Mouse (Mus musculus) MEL (cell line): Measurements from ENCODE around the gene Hnmt. TPM values are rescaled to one million over a fixed set of nuclear protein-coding genes. Genes with fewer than 3 reads are reported as not detected.

Source experiments
- DNase-seq: peaks from one replicate; pipeline ENCODE4 v3.0.0; 2011; ENCODE audit warnings: low read depth, low spot score
- H3K27ac ChIP-seq: 2 replicates; pipeline ENCODE4 v1.5.1; 2012; ENCODE audit warnings: low read depth, mild to moderate bottlenecking, control low read depth, low read length, moderate library complexity; ENCODE audit not compliant: control insufficient read depth
- H3K27me3 ChIP-seq, 2 experiments: fragments of 150-350 bp in 1 of 2; sonication (generic) in 1 of 2; 2 replicates each; pipeline ENCODE4 v1.6.1; 2012; ENCODE audit warnings: low read length in 2 of 2, mild to moderate bottlenecking in 2 of 2, improper control_type of control experiment in 1 of 2, moderate library complexity in 1 of 2; ENCODE audit not compliant: insufficient read depth in 2 of 2, control insufficient read depth in 1 of 2
- H3K36me3 ChIP-seq, 2 experiments: 2 replicates each; pipeline ENCODE4 v1.6.1; 2012 to 2014; ENCODE audit warnings: low read length in 2 of 2, improper control_type of control experiment in 1 of 2, inconsistent platforms in 1 of 2, mild to moderate bottlenecking in 1 of 2; ENCODE audit not compliant: insufficient read depth in 2 of 2, control insufficient read depth in 1 of 2
- H3K4me1 ChIP-seq, 2 experiments: fragments of 150-350 bp in 1 of 2; sonication (generic) in 1 of 2; 2 replicates each; pipeline ENCODE4 v1.6.1; 2012; ENCODE audit warnings: low read length in 2 of 2, improper control_type of control experiment in 1 of 2, mild to moderate bottlenecking in 1 of 2; ENCODE audit not compliant: insufficient read depth in 2 of 2, control insufficient read depth in 1 of 2
- H3K4me3 ChIP-seq, 2 experiments: fragments of 150-350 bp in 1 of 2; sonication (generic) in 1 of 2; 2 replicates each; pipeline ENCODE4 v1.5.1; 2012; ENCODE audit warnings: low read depth in 2 of 2, low read length in 2 of 2, mild to moderate bottlenecking in 2 of 2, moderate library complexity in 2 of 2, control low read depth in 1 of 2, improper control_type of control experiment in 1 of 2; ENCODE audit not compliant: control insufficient read depth in 1 of 2, insufficient read depth in 1 of 2
- H3K79me2 ChIP-seq: 2 replicates; pipeline ENCODE4 v1.6.1; 2012; ENCODE audit warnings: mild to moderate bottlenecking, low read length, moderate library complexity; ENCODE audit not compliant: control insufficient read depth, poor library complexity, insufficient read depth
- H3K9ac ChIP-seq: 2 replicates; pipeline ENCODE4 v1.6.1; 2012; ENCODE audit warnings: low read depth, mild to moderate bottlenecking, control low read depth, low read length, moderate library complexity; ENCODE audit not compliant: control insufficient read depth, poor library complexity, severe bottlenecking
- H3K9me3 ChIP-seq: fragments of 150-350 bp; sonication (generic); replicated peaks from 2 replicates; pipeline ENCODE4 v1.6.1; 2012; ENCODE audit warnings: mild to moderate bottlenecking, low read length, improper control_type of control experiment, moderate library complexity; ENCODE audit not compliant: insufficient read depth
- BHLHE40 ChIP-seq: IDR thresholded peaks from 2 replicates; pipeline ENCODE4 v1.6.1; 2012; ENCODE audit warnings: low read depth, mild to moderate bottlenecking, inconsistent platforms, low read length, improper control_type of control experiment, borderline replicate concordance
- CHD1 ChIP-seq: IDR thresholded peaks from 2 replicates; pipeline ENCODE4 v1.6.1; 2012; ENCODE audit warnings: low read depth, mild to moderate bottlenecking, inconsistent platforms, low read length, improper control_type of control experiment
- CHD2 ChIP-seq: IDR thresholded peaks from 2 replicates; pipeline ENCODE4 v1.6.1; 2011; ENCODE audit warnings: low read length, improper control_type of control experiment
- EP300 ChIP-seq, 2 experiments: IDR thresholded peaks; 2 replicates each; pipeline ENCODE4 v1.6.1; 2011; ENCODE audit warnings: improper control_type of control experiment in 2 of 2, low read length in 2 of 2, low read depth in 1 of 2, mild to moderate bottlenecking in 1 of 2
- ETS1 ChIP-seq: IDR thresholded peaks from 2 replicates; pipeline ENCODE4 v1.6.1; 2012; ENCODE audit warnings: low read depth, mild to moderate bottlenecking, inconsistent platforms, low read length, improper control_type of control experiment, moderate library complexity
- GABPA ChIP-seq: IDR thresholded peaks from 2 replicates; pipeline ENCODE4 v1.6.1; 2012; ENCODE audit warnings: low read depth, mild to moderate bottlenecking, inconsistent platforms, low read length, improper control_type of control experiment, moderate library complexity
- GATA1 ChIP-seq: IDR thresholded peaks from 2 replicates; pipeline ENCODE4 v1.6.1; 2011; ENCODE audit warnings: low read depth, low read length, improper control_type of control experiment
- MAZ ChIP-seq: IDR thresholded peaks from 2 replicates; pipeline ENCODE4 v1.6.1; 2012; ENCODE audit warnings: low read depth, mild to moderate bottlenecking, inconsistent platforms, low read length, improper control_type of control experiment
- MYB ChIP-seq: IDR thresholded peaks from 2 replicates; pipeline ENCODE4 v1.6.1; 2011; ENCODE audit warnings: mild to moderate bottlenecking, low read depth, low read length, improper control_type of control experiment
- NELFE ChIP-seq: IDR thresholded peaks from 2 replicates; pipeline ENCODE4 v1.6.1; 2011; ENCODE audit warnings: low read depth, low read length, improper control_type of control experiment
- POLR2AphosphoS5 ChIP-seq: IDR thresholded peaks from 2 replicates; pipeline ENCODE4 v1.6.1; 2012; ENCODE audit warnings: low read depth, borderline replicate concordance, mild to moderate bottlenecking, inconsistent platforms, low read length, moderate library complexity, mixed read lengths
- SIN3A ChIP-seq: IDR thresholded peaks from 2 replicates; pipeline ENCODE4 v1.6.1; 2012; ENCODE audit warnings: low read length, improper control_type of control experiment, inconsistent platforms
- TCF12 ChIP-seq: IDR thresholded peaks from 2 replicates; pipeline ENCODE4 v1.6.1; 2014; ENCODE audit warnings: low read depth, mild to moderate bottlenecking, inconsistent platforms, low read length, improper control_type of control experiment, moderate library complexity
- UBTF ChIP-seq: IDR thresholded peaks from 2 replicates; pipeline ENCODE4 v1.6.1; 2012; ENCODE audit warnings: low read depth, mild to moderate bottlenecking, inconsistent platforms, low read length, improper control_type of control experiment, moderate library complexity, borderline replicate concordance; ENCODE audit not compliant: insufficient read depth
- USF2 ChIP-seq, 2 experiments: IDR thresholded peaks; 2 replicates each; pipeline ENCODE4 v1.6.1; 2011 to 2012; ENCODE audit warnings: improper control_type of control experiment in 2 of 2, low read length in 2 of 2, borderline replicate concordance in 1 of 2, inconsistent platforms in 1 of 2, low read depth in 1 of 2, mild to moderate bottlenecking in 1 of 2; ENCODE audit not compliant: insufficient read depth in 1 of 2
- ZNF384 ChIP-seq: IDR thresholded peaks from 2 replicates; pipeline ENCODE4 v1.6.1; 2012; ENCODE audit warnings: low read depth, mild to moderate bottlenecking, inconsistent platforms, low read length, improper control_type of control experiment
- polyA plus RNA-seq, 2 experiments: library from polyadenylated mRNA; stranded (reverse) in 1 of 2; unstranded in 1 of 2; fragments of >175 nt in 1 of 2; fragments of >200 nt in 1 of 2; gene quantifications; 2 replicates each; pipeline versions ENCODE4 v1.2.1 to v1.2.4; 2012; ENCODE audit warnings: low replicate concordance in 2 of 2, low read depth in 1 of 2; ENCODE audit not compliant: insufficient read length in 2 of 2, insufficient read depth in 1 of 2, missing spikeins in 1 of 2
- total RNA-seq: library from RNA; depleted of rRNA; stranded (reverse); fragments of 300-350 nt; gene quantifications from 2 replicates; pipeline ENCODE4 v1.2.3, GENCODE M21; 2012

The Hnmt gene
- total and polyA plus RNA-seq, 3 experiments, result 3.0 to 7.0 TPM; not detected in 1

GRCm38 (mm10) chr2:24047551-24048479, 1.4 kb downstream of the Hnmt start:
- Histone ChIP-seq H3K79me2 (no peaks in the 10 kb centered on the region), H3K9ac (peak overlapping the region; percentile 65), H3K27me3 (no peaks in the 10 kb centered on the region), H3K4me3 (peak overlapping the region; percentile 65 to 77), H3K9me3 (no peaks in the 10 kb centered on the region)
- TF ChIP-seq CHD1, result 0 out of 2 replicates have a peak, but pooled peaks have one; percentile 11
- TF ChIP-seq TCF12, result no peak
- TF ChIP-seq ZNF384, result no peak
- no peak for TF ChIP-seq CHD2
- TF ChIP-seq POLR2AphosphoS5, result no peak
- no peak for TF ChIP-seq MYB
- TF ChIP-seq GATA1, result no peak; the same call in 1 of the 2 replicates
- TF ChIP-seq GABPA, result no peak
- no peak for TF ChIP-seq EP300 (IDR thresholded peaks at IDR 0.05; ENCODE audit: low read depth in 1 of 2, low read length in 2 of 2)
- TF ChIP-seq, all 39 proteins: peak for 1
- peaks cover 0 to 11% of the 10 kb centered on the region in 2 experiments; a peak in 2 of 4 replicates for H3K36me3 ChIP-seq
- peak overlapping the region; percentile 68 for H3K27ac ChIP-seq
- H3K4me1 ChIP-seq, result no peaks in the 10 kb centered on the region; a peak in 2 of 4 replicates
- DNase-seq, result peak; percentile 11

GRCm38 (mm10) chr2:24042901-24043300, 6.3 kb downstream of the Hnmt start:
- H3K27me3 ChIP-seq, result no peaks in the 10 kb centered on the region
- no peak overlapping the region for H3K27ac ChIP-seq
- DNase-seq, result no peak
- no peak overlapping the region for H3K9ac ChIP-seq
- TF ChIP-seq ETS1 (no peak), SIN3A (no peak), MAZ (no peak), NELFE (no peak), USF2 (IDR thresholded peaks at IDR 0.05; ENCODE audit: borderline replicate concordance in 1 of 2, insufficient read depth in 1 of 2, low read depth in 1 of 2, low read length in 2 of 2) (no peak), BHLHE40 (no peak), TCF12 (no peak), UBTF (no peak)
- no peaks in the 10 kb centered on the region; a peak in 1 of 4 replicates for H3K4me1 ChIP-seq
- no peaks in the 10 kb centered on the region for H3K9me3 ChIP-seq
- no peaks in the 10 kb centered on the region for H3K79me2 ChIP-seq
- H3K36me3 ChIP-seq, result peaks cover 0 to 11% of the 10 kb centered on the region in 2 experiments; a peak in 2 of 4 replicates
- no peak overlapping the region for H3K4me3 ChIP-seq
